Mouse (Mus musculus) thymus, postnatal 4 days (tissue): ENCODE measurements around the gene Ankib1.
"Not testable (repeated sequence)": the region's sequence is repeated elsewhere in the genome, so short reads cannot be mapped to it uniquely, and the experiment has no call there.

Source experiments
- DNase-seq: peaks from one replicate; pipeline ENCODE4 v3.0.0; 2021

The Ankib1 gene

DNA sequence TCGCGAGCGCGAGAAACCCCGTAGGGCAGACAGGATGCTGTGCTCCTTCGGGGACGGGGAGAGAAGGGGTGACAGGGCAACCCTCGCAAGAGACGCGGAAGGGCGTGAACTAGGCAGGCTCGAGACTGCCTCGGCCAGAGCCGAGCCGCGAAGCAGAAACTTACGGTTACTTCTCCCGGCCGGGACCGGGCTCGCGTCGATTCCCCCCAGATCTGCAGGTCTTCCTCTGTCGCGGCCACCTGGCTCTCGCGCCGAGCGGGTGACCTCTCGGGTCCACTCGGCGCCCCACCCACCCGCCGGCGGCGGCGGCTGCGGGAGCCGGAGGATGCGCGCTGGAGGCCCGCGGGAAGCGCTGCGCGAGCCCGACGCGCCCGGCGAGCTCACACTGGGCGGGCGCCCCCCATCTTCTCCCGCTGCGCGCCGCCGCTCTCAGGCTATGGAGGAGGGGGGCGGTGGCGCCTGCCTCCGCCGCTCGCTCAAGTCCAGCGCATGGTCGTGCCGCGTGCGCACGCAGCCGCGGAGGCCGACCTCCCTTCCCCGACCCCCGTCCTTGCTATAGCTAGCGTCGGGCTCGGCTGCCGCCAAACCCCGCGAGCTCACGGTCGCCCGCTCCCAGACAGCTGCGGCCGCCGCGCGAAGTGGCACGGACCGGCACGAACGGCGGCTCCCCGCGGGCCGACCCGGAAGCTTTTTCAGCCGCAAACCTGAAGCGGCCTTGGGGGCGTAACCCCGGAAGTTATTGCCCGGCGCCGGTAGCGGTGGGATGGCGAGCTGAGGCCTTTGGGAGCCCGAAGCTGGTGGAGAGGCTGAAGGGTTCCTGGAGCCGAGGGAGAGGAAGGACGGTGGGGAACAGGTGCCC is at the start of gene Ankib1, which contains the start of gene Krit1:
Gene Ankib1, minus strand, starts transcription at position 493 of the 859 bp plus-strand sequence.
Gene Krit1, plus strand, starts transcription at position 752 of the 859 bp plus-strand sequence.
- DNase-seq: peak; percentile 92

DNA sequence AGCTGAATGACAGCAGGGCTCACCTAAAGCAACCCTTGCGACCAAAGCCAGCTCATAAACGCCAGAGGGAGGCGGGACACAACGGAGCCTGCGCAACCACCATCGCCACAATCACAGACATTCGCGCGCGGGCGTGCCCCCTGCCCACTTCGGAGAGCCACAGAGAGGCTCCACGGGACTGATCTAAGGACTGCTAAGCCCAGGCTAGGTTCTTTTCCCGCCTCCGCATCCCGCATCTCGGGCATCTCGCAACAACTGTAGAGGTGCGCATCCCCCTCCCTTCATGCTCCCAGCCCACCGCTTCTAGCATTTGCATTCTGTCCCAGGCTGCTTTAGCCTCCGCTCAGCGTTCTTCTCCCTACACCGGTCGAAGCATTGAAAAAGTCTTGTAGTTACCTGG is 42.3 kb upstream of the Ankib1 start, which contains the start of gene Lrrd1:
Gene Lrrd1, plus strand, starts transcription at position 148 of the 400 bp plus-strand sequence.
- peak; percentile 11 for DNase-seq

DNA sequence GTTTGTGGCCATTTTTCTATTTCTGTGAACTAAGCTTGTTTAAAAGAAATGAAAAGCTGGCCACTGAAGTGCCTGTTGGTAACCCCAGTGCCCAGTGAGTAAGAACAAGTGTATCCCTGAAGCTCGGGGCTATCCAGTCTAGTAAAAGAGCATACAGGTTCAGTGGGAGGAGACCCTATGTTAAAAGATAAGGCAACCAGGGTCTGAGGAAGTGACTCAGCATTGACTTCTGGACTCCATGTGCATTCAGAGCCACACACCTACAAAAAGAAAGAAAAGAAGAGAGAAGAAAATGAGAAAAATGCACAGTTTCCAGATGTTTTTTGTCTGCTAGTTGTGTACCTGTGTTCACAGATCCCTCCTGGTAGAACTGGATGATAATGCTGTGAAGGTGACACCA is 31.4 kb upstream of the Ankib1 start:
- no peak for DNase-seq

DNA sequence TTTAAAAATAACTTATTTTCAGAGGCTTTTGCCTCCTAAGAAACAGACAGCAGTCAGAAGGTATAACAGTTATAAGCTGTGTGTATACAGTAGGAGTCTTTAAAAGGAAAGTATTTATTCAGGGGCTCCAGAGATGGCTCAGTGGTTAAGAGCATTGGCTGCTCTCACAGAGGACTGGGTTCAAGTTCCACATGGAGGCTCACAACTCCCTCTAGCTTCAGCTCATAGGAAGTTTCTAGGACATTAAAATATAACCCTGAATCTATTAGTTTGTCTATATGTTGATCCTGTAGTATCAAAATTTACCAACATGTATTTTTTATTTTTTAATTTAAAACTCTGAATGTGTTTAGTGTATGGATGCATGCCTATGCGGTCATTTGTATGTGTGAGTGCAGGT is 5.7 kb upstream of the Ankib1 start:
- DNase-seq: no peak

DNA sequence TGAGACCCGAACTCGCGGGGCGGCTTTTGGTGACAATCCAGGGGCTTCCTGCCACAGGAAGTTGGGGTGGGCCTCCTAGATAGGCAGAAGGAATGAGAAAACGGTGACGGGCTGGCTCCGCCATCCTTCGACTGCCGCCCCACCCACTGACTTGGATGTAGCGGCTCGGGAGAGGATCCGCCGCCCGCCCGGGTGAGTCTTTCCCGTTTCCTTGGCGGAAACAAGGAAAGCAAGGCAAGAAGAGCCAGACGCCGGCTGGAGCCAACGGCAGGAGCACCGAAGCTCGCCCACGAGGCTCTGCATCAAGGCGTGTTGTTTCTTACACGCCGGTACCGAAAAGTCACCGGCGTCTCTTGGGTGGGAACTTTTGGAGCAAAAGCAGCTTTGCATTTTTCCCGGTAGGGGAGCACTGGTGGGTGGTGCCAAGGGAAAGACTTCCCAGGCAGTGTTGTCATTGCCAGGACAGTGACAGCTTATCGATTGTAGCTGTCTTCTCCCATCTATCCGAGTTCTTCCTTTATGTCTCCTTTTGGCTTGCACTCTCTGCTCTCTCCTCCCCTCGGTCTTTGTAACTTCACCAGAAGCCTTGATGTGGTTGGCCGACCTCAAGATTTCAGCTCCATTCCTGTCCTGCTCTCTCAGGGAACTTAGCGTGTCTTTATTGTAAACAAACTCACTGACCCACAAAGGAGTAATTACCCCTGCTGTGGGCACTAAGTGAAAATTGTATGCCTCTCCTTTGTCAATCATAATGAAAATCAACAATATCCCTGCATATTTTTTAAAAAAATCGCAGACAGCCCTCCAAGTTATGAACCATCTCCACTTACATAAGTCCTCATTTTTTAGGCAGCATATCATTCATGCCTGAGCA is 804 bp upstream of the Ankib1 start:
- DNase-seq: no peak

DNA sequence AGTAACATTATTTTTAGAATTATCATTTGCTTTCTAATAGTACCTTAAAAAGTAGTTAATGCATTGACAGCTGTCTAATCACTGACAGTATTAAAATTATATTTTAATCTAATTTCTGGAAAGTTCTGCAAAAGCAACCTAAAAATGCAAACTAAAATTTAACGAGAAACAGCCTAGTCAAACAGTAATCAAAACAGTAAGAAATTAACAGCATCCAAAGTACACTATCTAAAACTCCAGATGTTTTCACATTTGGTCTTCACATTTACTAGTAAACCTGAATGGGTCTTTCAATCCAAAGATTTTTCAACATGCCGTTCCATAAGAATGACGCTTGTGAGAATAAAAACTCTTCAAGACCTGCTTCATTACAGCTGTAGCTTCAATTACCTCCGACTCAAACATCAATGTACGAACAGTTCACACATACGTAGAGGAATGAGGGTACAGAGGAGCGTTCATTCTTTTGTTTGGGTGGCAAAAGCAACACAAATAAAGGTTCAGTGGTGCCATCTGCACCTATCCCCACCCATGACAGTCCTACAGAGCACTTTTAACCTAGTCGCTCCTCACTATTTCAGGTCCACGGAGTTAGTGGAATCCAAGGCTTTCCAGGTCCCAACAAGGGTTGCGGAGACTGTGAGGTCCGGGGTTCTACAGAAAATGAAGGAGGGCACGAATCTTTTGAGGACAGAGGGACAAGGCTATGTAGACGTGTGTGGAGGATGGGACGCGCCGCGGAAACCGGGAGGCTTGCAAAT is 873 bp downstream of the Ankib1 start:
- no peak for DNase-seq

DNA sequence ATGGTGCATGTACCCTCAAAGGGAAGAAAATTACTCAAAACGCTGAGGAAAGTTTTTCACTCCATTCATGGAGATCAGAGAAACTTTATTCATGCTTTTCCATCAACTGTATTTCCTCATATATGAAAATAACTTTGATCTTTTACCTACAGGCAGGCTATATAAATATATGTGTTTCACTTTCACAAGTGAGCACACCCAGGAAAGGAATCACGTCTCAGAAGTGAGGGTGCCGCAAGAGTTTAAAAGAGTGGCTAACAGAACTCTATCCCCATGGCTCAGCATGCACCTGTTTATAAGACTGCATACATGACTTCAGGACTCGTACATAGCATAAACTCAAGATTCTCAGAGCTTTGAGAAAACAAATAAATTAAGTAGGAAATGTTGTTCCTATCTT is 1.8 kb downstream of the Ankib1 start:
- no peak for DNase-seq

DNA sequence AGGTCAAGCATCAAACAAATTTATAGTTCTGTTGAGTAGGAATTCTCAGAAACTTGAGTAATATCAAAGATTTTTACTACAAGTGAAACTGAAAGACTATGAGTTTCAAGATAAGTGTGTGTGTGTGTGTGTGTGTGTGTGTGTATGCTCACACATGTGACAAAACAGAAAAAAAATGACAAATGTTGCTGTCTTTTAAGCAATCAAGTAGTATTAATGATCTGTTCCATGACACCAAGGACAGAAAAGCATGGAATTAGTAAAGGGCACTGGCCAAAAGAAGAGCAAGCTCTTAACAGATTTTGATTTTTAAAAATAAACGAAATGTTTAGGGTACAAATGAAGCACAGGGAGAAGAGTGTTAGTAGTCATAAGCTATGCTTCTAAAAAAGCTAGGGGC is 2.7 kb downstream of the Ankib1 start:
- no peak for DNase-seq

DNA sequence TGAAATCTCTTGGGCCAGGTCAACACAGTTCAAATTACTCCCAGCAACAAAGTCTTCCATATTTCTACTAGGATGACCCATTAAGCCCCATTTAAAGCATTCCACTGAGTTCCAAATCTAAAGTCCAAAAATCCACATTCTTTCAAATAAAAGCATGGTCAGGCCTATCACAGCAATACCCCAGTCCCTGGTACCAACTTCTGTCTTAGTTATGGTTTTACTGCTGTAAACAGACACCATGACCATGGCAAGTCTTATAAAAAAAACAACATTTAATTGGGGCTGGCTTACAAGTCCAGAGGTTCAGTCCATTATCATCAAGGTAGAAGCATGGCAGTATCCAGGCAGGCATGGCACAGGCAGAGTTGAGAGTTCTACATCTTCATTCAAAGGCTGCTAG is 4.1 kb downstream of the Ankib1 start:
- DNase-seq: not testable (repeated sequence)

DNA sequence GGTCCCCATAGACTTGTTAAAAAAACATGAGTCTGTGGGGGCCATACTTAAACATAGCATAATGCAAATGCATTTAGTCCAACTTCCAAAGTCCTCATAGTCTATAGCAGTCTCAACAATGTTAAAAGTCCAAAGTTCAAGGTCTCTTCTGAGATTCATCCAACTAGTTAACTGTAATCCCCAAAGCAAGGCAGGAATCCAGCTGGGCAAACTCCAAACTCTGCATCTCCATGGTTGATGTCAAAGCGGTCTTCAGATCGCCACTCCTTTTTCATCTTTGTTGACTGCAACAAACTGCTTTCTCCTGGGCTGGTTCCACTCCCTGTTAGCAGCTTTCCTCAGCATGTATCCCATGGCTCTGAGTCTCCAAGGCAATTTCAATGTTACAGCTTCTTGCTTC is 5.6 kb downstream of the Ankib1 start:
- DNase-seq: not testable (repeated sequence)

DNA sequence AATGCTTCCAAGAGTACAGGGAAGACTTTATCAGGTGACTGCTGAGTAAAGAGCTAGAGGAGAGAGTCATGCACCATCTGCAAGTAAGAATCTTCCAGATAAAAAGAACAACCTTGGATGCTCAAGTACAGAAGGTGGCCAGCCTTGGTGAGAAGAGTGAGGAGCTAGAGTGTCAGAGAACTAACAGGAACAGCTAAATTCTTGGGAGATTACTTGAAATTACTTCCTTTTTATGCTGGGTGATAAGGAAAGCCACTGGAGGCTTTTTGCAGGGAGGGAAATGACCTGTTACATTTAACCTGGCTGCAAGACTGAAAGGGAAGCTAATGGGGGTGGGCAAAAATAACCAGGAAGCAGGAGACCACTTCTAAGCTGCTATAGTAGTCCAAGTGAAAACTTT is 11.7 kb downstream of the Ankib1 start:
- DNase-seq: no peak

DNA sequence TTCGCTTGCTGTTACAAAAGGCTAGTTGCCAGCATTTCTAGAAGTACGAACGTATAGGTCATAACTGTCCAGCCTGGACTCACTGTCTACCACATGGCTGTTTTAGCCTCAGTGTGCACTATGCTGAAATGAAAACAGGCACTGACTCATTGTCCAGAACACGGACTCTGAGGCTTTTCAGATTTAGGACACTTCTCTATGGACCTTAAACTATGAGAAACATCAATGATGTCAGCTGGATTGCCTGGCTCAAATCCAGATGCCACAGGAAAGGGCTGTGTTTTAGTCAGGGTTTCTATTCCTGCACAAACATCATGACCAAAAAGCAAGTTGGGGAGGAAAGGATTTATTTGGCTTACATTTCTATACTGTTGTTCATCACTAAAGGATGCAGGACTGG is 15.2 kb downstream of the Ankib1 start:
- DNase-seq: no peak

DNA sequence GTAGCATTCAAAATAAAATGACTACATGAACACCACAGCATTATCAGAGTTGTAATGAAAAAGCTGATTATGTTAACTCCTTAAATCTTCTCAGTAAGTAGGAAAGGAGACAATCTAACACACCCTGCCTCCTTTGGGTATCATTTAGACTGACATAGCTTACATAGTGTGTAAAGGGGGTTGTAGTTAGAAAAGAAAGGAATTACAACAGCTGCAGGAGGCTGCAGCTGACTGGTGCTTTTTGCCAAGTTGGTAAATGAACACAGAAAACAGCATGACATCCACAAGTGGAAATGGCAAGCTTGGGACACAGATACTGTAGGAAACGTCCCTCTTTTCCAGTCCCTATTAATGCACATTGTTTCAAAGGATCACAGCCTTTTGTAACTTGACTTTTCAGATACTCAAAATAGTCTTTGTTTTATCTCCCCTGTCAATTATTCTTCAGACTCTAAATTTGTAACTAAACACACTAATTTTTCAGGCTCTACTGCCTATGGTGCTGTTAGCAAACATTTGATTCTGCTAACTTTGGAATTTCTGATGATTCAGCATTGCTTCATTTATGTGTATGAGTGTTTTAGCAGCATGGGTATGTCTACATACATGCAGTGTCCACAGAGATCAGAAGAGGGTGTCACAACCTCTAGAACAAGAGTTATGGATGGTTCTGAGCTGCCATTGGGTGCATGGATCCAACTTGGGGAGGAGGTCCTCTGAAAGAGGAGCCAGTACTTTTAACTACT is 17.8 kb downstream of the Ankib1 start:
- no peak for DNase-seq

DNA sequence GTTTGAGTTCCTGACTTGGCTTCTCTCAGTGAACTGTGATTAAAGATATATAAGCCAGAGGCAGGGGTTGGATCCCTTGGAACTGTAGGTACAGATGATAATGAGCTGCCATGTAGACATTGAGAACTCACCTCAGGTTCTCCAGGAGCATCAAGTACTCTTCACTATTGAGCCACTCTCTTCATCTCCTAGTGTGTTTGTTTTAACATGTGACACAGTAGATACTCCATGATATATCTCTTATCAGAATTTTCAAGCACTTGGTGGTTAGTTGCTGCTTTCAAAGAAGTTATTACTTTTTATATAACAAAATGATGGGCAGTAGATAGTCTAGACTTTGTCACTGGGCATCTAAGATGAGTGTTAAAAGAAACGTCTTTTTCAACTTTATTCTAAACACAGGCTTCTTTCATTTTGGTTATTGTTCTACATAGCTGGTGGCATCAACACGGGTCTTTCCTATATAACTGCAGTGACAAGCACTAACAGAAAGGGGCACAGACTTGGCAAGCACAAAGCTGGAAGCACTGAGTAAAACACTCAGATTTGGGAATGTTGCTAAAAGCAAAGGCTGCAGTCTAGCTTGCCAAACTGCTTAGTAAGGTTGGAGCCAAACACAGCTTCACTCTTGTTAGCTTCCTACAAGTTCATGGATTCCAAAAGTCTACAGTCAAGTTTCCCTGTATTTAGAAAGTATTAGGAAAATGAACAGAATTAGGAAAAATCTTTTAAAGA is 18.6 kb downstream of the Ankib1 start:
- no peak for DNase-seq

DNA sequence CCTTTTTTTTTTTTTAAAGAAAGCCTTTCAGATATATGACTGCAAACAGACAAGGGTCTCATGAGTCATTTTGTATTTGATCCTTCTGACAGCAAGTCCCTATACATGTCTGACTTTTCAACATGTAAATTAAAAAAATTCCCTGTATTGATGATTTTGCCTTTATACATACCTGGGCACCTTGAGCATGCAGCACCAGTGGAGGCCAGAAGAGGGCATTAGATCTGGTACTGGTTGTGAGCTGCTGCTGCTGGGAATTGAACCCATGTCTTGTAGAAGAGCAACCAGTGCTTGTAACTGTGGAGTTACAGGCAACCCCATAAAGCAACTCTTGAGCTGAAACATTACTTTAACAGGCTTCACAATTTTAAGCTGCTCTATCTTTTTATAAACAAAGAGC is 20.1 kb downstream of the Ankib1 start:
- peak; percentile 65 for DNase-seq

DNA sequence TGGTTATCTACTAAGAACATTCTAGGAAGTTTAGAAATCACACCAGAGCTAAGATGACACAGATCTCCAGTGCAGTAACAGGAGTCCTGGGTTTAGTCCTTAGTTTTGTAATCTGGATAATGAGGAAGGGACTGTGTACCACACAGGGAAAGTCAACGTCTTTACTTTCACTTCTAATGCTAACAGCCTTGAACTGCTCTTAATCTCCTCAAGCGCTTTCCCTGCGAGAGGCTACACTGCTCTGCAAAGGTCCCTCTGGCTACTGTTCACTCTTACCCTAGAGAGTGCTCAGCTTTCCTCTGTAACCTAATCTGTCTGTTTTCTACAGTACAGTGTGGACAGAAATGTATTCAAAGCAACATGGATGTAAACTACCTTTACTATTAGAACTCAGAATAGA is 30.7 kb downstream of the Ankib1 start:
- no peak for DNase-seq

DNA sequence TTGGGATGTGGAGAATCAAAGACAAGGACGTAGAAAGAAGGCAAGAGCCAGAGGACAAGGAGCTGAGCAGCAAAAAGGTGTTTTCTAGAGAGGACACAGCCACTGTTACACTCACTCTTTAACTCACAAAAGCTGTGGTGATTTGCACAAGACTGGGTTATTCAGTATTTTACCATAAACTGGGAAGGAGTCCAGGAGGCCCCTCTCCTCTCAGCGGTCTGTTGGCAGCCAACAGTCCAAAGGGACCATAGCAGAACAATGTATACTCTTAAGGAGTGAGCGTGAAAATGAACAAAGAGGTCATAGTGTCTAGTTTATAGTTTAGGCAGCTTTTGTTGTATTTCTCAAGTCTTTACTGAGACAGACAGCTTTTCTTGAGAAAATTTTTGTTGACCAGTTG is 31.2 kb downstream of the Ankib1 start:
- no peak for DNase-seq

DNA sequence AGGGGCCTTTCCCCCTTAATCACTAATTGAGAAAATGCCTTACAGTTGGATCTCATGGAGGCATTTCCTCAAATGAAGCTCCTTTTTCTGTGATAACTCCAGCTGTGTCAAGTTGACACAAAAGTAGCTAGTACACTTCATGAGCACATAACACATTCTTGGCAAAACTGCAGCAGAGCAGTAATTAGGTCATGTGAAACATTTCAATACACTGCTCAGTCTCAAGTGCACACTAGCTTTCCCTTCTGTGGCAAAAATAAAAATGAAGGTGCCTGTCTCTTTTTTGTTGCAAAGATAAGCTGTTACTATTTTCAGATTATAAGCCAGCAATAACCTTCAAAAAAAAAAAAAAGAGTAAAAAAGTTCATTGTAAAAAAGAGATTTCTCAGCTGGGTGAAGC is 52.2 kb downstream of the Ankib1 start:
- not testable (repeated sequence) for DNase-seq

DNA sequence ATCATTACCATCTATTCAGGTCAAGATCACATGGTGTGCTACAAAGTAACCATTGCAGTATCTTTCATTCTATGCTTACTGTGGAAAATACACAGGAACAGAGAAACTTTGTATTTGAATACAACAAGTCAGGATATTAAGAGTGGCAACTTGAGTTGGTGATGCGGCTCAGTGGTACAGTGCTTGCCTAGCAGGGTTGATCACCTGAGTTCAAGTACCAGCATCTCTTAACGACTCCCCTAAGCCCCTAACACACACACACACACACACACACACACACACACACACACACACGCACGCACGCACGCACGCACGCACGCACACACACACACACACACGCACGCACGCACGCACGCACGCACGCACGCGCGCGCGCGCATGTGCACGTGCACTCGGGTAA is 69.9 kb downstream of the Ankib1 start:
- not testable (repeated sequence) for DNase-seq

DNA sequence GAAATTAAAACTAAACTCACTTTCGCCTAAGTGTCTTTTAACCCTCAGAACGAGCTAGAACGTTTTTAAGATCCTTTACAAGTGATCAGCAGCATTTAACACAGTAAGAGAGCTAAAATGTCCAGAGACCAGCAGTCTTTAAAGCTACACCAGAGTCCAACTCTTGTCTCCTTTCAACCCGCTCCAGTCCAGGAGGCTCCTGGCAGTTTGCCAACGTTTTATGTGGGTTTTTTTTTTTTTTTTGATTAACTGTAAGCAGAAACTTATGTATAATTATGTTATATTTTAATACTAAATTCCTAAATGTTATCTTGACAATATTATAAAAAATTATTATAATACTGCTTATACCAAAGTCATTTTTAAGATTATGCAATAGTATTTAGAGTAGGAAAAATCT is 73.9 kb downstream of the Ankib1 start:
- DNase-seq: no peak

DNA sequence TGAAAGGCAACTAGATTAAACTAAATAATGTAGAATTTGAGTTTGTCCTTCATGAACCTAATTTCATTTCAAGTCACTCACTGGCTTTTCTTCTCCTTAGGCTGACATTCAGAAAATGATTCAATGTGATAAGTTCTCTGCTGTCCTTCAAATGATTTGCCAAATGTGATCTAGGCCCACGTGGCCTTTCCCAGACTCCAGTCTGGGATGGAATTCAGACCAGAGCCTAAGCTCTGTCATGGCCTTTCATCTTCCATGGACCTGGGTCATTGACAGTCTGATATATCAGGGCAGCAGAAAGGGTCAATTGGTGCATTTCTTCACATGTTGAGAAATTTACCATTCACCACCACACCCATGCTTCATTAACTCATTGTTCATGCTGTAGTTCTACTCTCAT is 77.2 kb downstream of the Ankib1 start:
- no peak for DNase-seq

DNA sequence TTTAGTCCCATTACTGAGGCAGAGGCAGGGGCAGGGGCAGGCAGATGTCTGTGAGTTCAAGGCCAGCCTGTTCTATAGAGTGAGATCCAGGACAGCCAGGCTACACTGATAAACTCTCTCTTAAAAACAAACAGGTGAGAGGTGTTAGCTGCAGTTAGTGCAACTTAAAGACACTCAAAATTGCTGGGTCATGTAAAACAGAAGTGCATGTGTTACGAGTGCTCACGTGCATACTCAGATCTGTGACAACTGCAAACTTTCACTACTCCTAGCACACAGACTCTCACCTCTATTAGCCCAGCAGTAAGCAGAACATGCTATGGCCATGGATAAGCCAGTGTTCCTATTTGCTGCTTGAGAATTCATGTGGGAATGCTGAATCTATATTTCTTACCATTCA is 79.3 kb downstream of the Ankib1 start:
- no peak for DNase-seq
